Mouse (Mus musculus) lung, postnatal 0 days (tissue): ENCODE results near the gene Cybrd1.

Source experiments
- CTCF ChIP-seq: IDR thresholded peaks from 2 replicates; pipeline ENCODE4 v1.5.1; 2016; ENCODE audit warnings: antibody characterized with exemption, mild to moderate bottlenecking
- EP300 ChIP-seq: IDR thresholded peaks from 2 replicates; pipeline ENCODE4 v1.6.1; 2016; ENCODE audit warnings: antibody characterized with exemption, mild to moderate bottlenecking, control low read depth

DNA sequence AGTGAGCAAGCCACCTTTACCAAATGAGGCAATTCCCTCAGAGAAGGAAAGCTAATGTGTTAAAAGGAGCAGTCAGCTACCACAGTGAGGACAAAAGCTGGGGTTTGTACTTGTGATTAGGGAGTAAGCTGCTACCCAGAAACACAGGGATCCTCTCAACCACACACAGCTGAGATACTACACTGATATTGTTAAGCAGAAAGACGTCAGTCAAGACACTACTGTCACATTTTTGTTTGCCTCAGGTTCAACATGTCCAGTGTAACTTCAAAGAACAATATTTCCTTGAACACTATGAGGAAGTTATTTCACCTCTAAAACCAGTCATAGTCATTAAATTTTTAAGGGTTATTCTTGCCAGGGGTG is 59.5 kb downstream of the Cybrd1 start:
- no peak for TF ChIP-seq CTCF
- no peak for TF ChIP-seq EP300
